Mouse (Mus musculus) neural tube, embryonic 15.5 days (tissue): ENCODE measurements around the gene Kbtbd2. TPM values are rescaled to one million over a fixed set of nuclear protein-coding genes. Genes with fewer than 3 reads are reported as not detected.

Experiments used
- ATAC-seq: fragments of 200-750 bp; cut with Nextera tagmentation; 2 replicates; pipeline ENCODE4 v1.8.0; 2017; ENCODE audit warnings: mild to moderate bottlenecking, moderate TSS enrichment, moderate library complexity; ENCODE audit not compliant: low FRiP score
- H3K27ac ChIP-seq: fragments of 300-500 bp; sonication (generic); replicated peaks from 2 replicates; pipeline ENCODE4 v1.5.1; 2015; ENCODE audit warnings: mild to moderate bottlenecking, inconsistent platforms
- H3K27me3 ChIP-seq: fragments of 300-500 bp; sonication (generic); replicated peaks from 2 replicates; pipeline ENCODE4 v1.6.1; 2015; ENCODE audit warnings: inconsistent platforms
- H3K36me3 ChIP-seq: fragments of 300-500 bp; sonication (generic); 2 replicates; pipeline ENCODE4 v1.6.1; 2015; ENCODE audit warnings: inconsistent platforms
- H3K4me1 ChIP-seq: fragments of 300-500 bp; sonication (generic); 2 replicates; pipeline ENCODE4 v1.6.1; 2015; ENCODE audit warnings: inconsistent platforms
- H3K4me2 ChIP-seq: fragments of 300-500 bp; sonication (generic); 2 replicates; pipeline ENCODE4 v1.6.1; 2015; ENCODE audit warnings: inconsistent platforms, mild to moderate bottlenecking, moderate library complexity
- H3K4me3 ChIP-seq: fragments of 300-500 bp; sonication (generic); replicated peaks from 2 replicates; pipeline ENCODE4 v1.5.1; 2015; ENCODE audit warnings: mild to moderate bottlenecking, inconsistent platforms
- H3K9ac ChIP-seq: fragments of 300-500 bp; sonication (generic); replicated peaks from 2 replicates; pipeline ENCODE4 v1.6.1; 2015; ENCODE audit warnings: mild to moderate bottlenecking, inconsistent platforms
- H3K9me3 ChIP-seq: fragments of 300-500 bp; sonication (generic); replicated peaks from 2 replicates; pipeline ENCODE4 v1.6.1; 2016; ENCODE audit warnings: inconsistent platforms
- WGBS: fragments of 180-500 bp; shearing (Covaris S2); methylation state at CpG from one replicate; pipeline ENCODE4 v1.1.7; 2015; ENCODE audit warnings: mixed read lengths; 5-methylcytosine and 5-hydroxymethylcytosine counted together
- polyA plus RNA-seq: library from polyadenylated mRNA; unstranded; fragments of >200 nt; fragmentation: Nextera tagmentation; extraction: Ambion mirVana; gene quantifications from 2 replicates; pipeline ENCODE4 v1.2.1, GENCODE M21; 2015

Kbtbd2 gene
- polyA plus RNA-seq, 1 experiment from 2014 or later: 28.9 TPM

GRCm38 (mm10) chr6:56783561-56784272, 13.9 kb downstream of the Kbtbd2 start:
- WGBS: 91% methylated on average over 4 of the region's 4 CpGs

GRCm38 (mm10) chr6:56779636-56780035, 18.0 kb downstream of the Kbtbd2 start:
- H3K36me3 ChIP-seq: peaks cover 29% of the 10 kb centered on the region
- no peak for ATAC-seq
- WGBS: 88% methylated on average over 5 of the region's 5 CpGs

More at GRCm38 (mm10) chr6:56783561-56784272, 13.9 kb downstream of the Kbtbd2 start:
- Histone ChIP-seq H3K4me2 (no peak overlapping the region), H3K9ac (no peak overlapping the region), H3K4me1 (peaks cover 16% of the 10 kb centered on the region), H3K27me3 (no peaks in the 10 kb centered on the region), H3K27ac (no peak overlapping the region), H3K36me3 (peaks cover 29% of the 10 kb centered on the region), H3K9me3 (no peaks in the 10 kb centered on the region), H3K4me3 (no peak overlapping the region)
- ATAC-seq: no peak

GRCm38 (mm10) chr6:56775816-56776215, 21.8 kb downstream of the Kbtbd2 start:
- no peak overlapping the region for H3K9ac ChIP-seq
- WGBS: 56% methylated on average over 3 of the region's 3 CpGs
- peaks cover 26% of the 10 kb centered on the region for H3K36me3 ChIP-seq
- H3K27me3 ChIP-seq: no peaks in the 10 kb centered on the region
- ATAC-seq: no peak
- no peak overlapping the region for H3K27ac ChIP-seq
- H3K9me3 ChIP-seq: no peaks in the 10 kb centered on the region
- 0 out of 2 replicates have a peak, but pooled peaks cover 4% of the 10 kb centered on the region for H3K4me1 ChIP-seq
- no peak overlapping the region for H3K4me3 ChIP-seq
- H3K4me2 ChIP-seq: no peak overlapping the region

More at GRCm38 (mm10) chr6:56779636-56780035, 18.0 kb downstream of the Kbtbd2 start:
- Histone ChIP-seq H3K9me3 (no peaks in the 10 kb centered on the region), H3K4me1 (peaks cover 6% of the 10 kb centered on the region), H3K4me2 (no peak overlapping the region), H3K27ac (no peak overlapping the region), H3K27me3 (no peaks in the 10 kb centered on the region), H3K4me3 (no peak overlapping the region), H3K9ac (no peak overlapping the region)

GRCm38 (mm10) chr6:56765696-56766095, 31.9 kb downstream of the Kbtbd2 start:
- Histone ChIP-seq H3K36me3 (peaks cover 24% of the 10 kb centered on the region), H3K27me3 (no peaks in the 10 kb centered on the region), H3K4me3 (no peak overlapping the region), H3K4me1 (no peaks in the 10 kb centered on the region), H3K4me2 (no peak overlapping the region), H3K9ac (no peak overlapping the region), H3K9me3 (no peaks in the 10 kb centered on the region), H3K27ac (no peak overlapping the region)
- ATAC-seq: no peak
- 79% methylated on average over 4 of the region's 4 CpGs for WGBS

- WGBS: 73% methylated on average over 3 of the region's 3 CpGs
These were observed 32.3 kb downstream of the Kbtbd2 start for GRCm38 (mm10) chr6:56765265-56765664.

GRCm38 (mm10) chr6:56759324-56759723, 38.3 kb downstream of the Kbtbd2 start:
- H3K27ac ChIP-seq: no peak overlapping the region
- WGBS: 89% methylated on average over 1 of the region's 1 CpGs
- H3K4me1 ChIP-seq: no peaks in the 10 kb centered on the region
- H3K9me3 ChIP-seq: no peaks in the 10 kb centered on the region
- H3K4me2 ChIP-seq: no peak overlapping the region
- H3K4me3 ChIP-seq: no peak overlapping the region
- no peak for ATAC-seq
- H3K27me3 ChIP-seq: no peaks in the 10 kb centered on the region
- no peak overlapping the region for H3K9ac ChIP-seq
- H3K36me3 ChIP-seq: peaks cover 73% of the 10 kb centered on the region

More at GRCm38 (mm10) chr6:56765265-56765664, 32.3 kb downstream of the Kbtbd2 start:
- H3K27ac ChIP-seq: no peak overlapping the region
- H3K9ac ChIP-seq: no peak overlapping the region
- H3K4me2 ChIP-seq: no peak overlapping the region
- no peak overlapping the region for H3K4me3 ChIP-seq
- H3K27me3 ChIP-seq: no peaks in the 10 kb centered on the region
- no peaks in the 10 kb centered on the region for H3K4me1 ChIP-seq
- ATAC-seq: 0 out of 2 replicates have a peak, but pooled peaks have one; percentile 21
- H3K9me3 ChIP-seq: no peaks in the 10 kb centered on the region
- H3K36me3 ChIP-seq: peaks cover 26% of the 10 kb centered on the region

GRCm38 (mm10) chr6:56756117-56756516, 41.5 kb downstream of the Kbtbd2 start:
- Histone ChIP-seq H3K9me3 (no peaks in the 10 kb centered on the region), H3K27ac (no peak overlapping the region), H3K4me3 (no peak overlapping the region), H3K9ac (no peak overlapping the region), H3K27me3 (no peaks in the 10 kb centered on the region), H3K4me1 (no peaks in the 10 kb centered on the region), H3K4me2 (no peak overlapping the region), H3K36me3 (peaks cover 63% of the 10 kb centered on the region)
- ATAC-seq: no peak
- 89% methylated on average over 1 of the region's 1 CpGs for WGBS

- Histone ChIP-seq H3K9ac (no peak overlapping the region), H3K4me3 (no peak overlapping the region), H3K27me3 (no peaks in the 10 kb centered on the region), H3K9me3 (no peaks in the 10 kb centered on the region), H3K4me1 (no peaks in the 10 kb centered on the region), H3K36me3 (peaks cover 48% of the 10 kb centered on the region), H3K27ac (no peak overlapping the region), H3K4me2 (no peak overlapping the region)
- no peak for ATAC-seq
- WGBS: 98% methylated on average over 3 of the region's 3 CpGs
These were observed 43.9 kb downstream of the Kbtbd2 start for GRCm38 (mm10) chr6:56753719-56754118.

GRCm38 (mm10) chr6:56745950-56746543, 51.6 kb downstream of the Kbtbd2 start:
- Histone ChIP-seq H3K36me3 (peaks cover 26% of the 10 kb centered on the region), H3K4me1 (no peaks in the 10 kb centered on the region), H3K4me3 (no peak overlapping the region), H3K9me3 (no peaks in the 10 kb centered on the region), H3K4me2 (no peak overlapping the region), H3K27me3 (no peaks in the 10 kb centered on the region), H3K9ac (no peak overlapping the region), H3K27ac (peak overlapping the region; percentile 19; the same call in 1 of the 2 replicates)
- ATAC-seq: peak; percentile 61
- 55% methylated on average over 5 of the region's 5 CpGs for whole genome bisulfite sequencing

GRCm38 (mm10) chr6:56732545-56732944, 65.1 kb downstream of the Kbtbd2 start:
- ATAC-seq: no peak
- no peak overlapping the region for H3K4me2 ChIP-seq
- no peak overlapping the region for H3K4me3 ChIP-seq
- no peak overlapping the region for H3K9ac ChIP-seq
- H3K4me1 ChIP-seq: no peaks in the 10 kb centered on the region
- no peak overlapping the region for H3K27ac ChIP-seq
- no peaks in the 10 kb centered on the region for H3K9me3 ChIP-seq
- no peaks in the 10 kb centered on the region for H3K27me3 ChIP-seq
- 66% methylated on average over 2 of the region's 2 CpGs for WGBS
- peaks cover 63% of the 10 kb centered on the region for H3K36me3 ChIP-seq
